In genomic region chr5:32038994-32039393, GRCm38 (mm10) we compare ENCODE assay signal across 10 mouse cellular contexts.
"Had no signal": no experiment of that assay in that cellular context is flagged by ENCODE, and none has a peak within 500 bp of the region (broad histone marks: within the 10 kb centered on the region; RNA-seq: fewer than 3 reads in every experiment).

No protein-coding gene starts in this region.

- H3K4me3 ChIP-seq: layer of hippocampus, adult 2 months; left cerebral cortex, adult 2 months; limb, embryonic 15.5 days; midbrain, embryonic 13.5 days had no signal

- DNase-seq: kidney, postnatal 10 days; kidney, postnatal 4 days; lung, adult 18-20 months; right cerebral cortex, postnatal 14 days; thymus, postnatal 4 days had no signal

- H3K27ac ChIP-seq: layer of hippocampus, adult 2 months; left cerebral cortex, adult 2 months; limb, embryonic 15.5 days; liver, embryonic 14.5 days; midbrain, embryonic 13.5 days had no signal

- H3K27me3 ChIP-seq: limb, embryonic 15.5 days; midbrain, embryonic 13.5 days had no signal

- ATAC-seq: midbrain, embryonic 13.5 days had no signal

- H3K9me3 ChIP-seq: limb, embryonic 15.5 days; midbrain, embryonic 13.5 days had no signal

- H3K9ac ChIP-seq: limb, embryonic 15.5 days; liver, embryonic 14.5 days; midbrain, embryonic 13.5 days had no signal

- H3K4me2 ChIP-seq: limb, embryonic 15.5 days; midbrain, embryonic 13.5 days had no signal

- H3K36me3 ChIP-seq: limb, embryonic 15.5 days; midbrain, embryonic 13.5 days had no signal
